Comparison of ENCODE assay signal across 11 mouse cellular contexts in genomic region chr10:127563840-127564239, GRCm38 (mm10). TPM values are rescaled to one million over a fixed set of nuclear protein-coding genes. Genes with fewer than 3 reads are reported as not detected.
DNase-seq lines count a peak whose midpoint lies in the region; ATAC-seq lines count a peak whose summit lies in the region.
"Had no signal": no experiment of that assay in that cellular context is flagged by ENCODE, and none has a peak within 500 bp of the region (broad histone marks: within the 10 kb centered on the region; RNA-seq: fewer than 3 reads in every experiment).

No protein-coding gene starts in this region.

- H3K9ac ChIP-seq in heart, embryonic 14.5 days (ENCODE audit: low read length): 0 out of 2 replicates have a peak overlapping the region, but pooled peaks have one; percentile 16
- H3K9ac ChIP-seq in limb, embryonic 12.5 days (replicated peaks): peak overlapping the region; percentile 14; the same call in 1 of the 2 replicates
- H3K9ac ChIP-seq in embryonic facial prominence, embryonic 12.5 days: no peak overlapping the region
- H3K9ac ChIP-seq in limb, embryonic 15.5 days: no peak overlapping the region
- H3K9ac ChIP-seq in liver, embryonic 12.5 days: no peak overlapping the region

- H3K36me3 ChIP-seq in heart, embryonic 14.5 days (ENCODE audit: control insufficient read depth, insufficient read depth, low read length): peaks cover 57% of the 10 kb centered on the region
- H3K36me3 ChIP-seq in limb, embryonic 12.5 days: peaks cover 93% of the 10 kb centered on the region
- peaks cover 97% of the 10 kb centered on the region for H3K36me3 ChIP-seq in limb, embryonic 10.5 days
- peaks cover 88% of the 10 kb centered on the region for H3K36me3 ChIP-seq in embryonic facial prominence, embryonic 12.5 days
- peaks cover 90% of the 10 kb centered on the region for H3K36me3 ChIP-seq in limb, embryonic 15.5 days
- peaks cover 62% of the 10 kb centered on the region for H3K36me3 ChIP-seq in liver, embryonic 12.5 days

- peaks cover 14 to 16% of the 10 kb centered on the region in 2 experiments for H3K4me1 ChIP-seq in heart, embryonic 14.5 days (ENCODE audit: control insufficient read depth in 2 of 2, insufficient read depth in 2 of 2, low read length in 2 of 2)
- H3K4me1 ChIP-seq in limb, embryonic 12.5 days (replicated peaks): 0 out of 2 replicates have a peak, but pooled peaks cover 7% of the 10 kb centered on the region
- H3K4me1 ChIP-seq in limb, embryonic 10.5 days: 0 out of 2 replicates have a peak, but pooled peaks cover 2% of the 10 kb centered on the region
- H3K4me1 ChIP-seq in embryonic facial prominence, embryonic 12.5 days: peaks cover 8% of the 10 kb centered on the region; the same call in 1 of the 2 replicates
- peaks cover 12% of the 10 kb centered on the region for H3K4me1 ChIP-seq in limb, embryonic 15.5 days
- no peaks in the 10 kb centered on the region for H3K4me1 ChIP-seq in liver, embryonic 12.5 days

- no peak overlapping the region for H3K4me3 ChIP-seq in heart, embryonic 14.5 days (ENCODE audit: control insufficient read depth in 1 of 2, insufficient read depth in 1 of 2, low read depth in 1 of 2, low read length in 2 of 2)
- no peak overlapping the region for H3K4me3 ChIP-seq in limb, embryonic 12.5 days (replicated peaks)
- no peak overlapping the region for H3K4me3 ChIP-seq in limb, embryonic 10.5 days
- H3K4me3 ChIP-seq in embryonic facial prominence, embryonic 12.5 days: no peak overlapping the region
- H3K4me3 ChIP-seq in limb, embryonic 15.5 days: no peak overlapping the region
- no peak overlapping the region for H3K4me3 ChIP-seq in liver, embryonic 12.5 days

- H3K27me3 ChIP-seq in heart, embryonic 14.5 days (ENCODE audit: control insufficient read depth, insufficient read depth, low read length): no peaks in the 10 kb centered on the region
- H3K27me3 ChIP-seq in limb, embryonic 12.5 days: no peaks in the 10 kb centered on the region
- no peaks in the 10 kb centered on the region for H3K27me3 ChIP-seq in limb, embryonic 10.5 days (ENCODE audit: low read depth, poor library complexity, severe bottlenecking)
- no peaks in the 10 kb centered on the region for H3K27me3 ChIP-seq in embryonic facial prominence, embryonic 12.5 days
- no peaks in the 10 kb centered on the region for H3K27me3 ChIP-seq in limb, embryonic 15.5 days
- H3K27me3 ChIP-seq in liver, embryonic 12.5 days (replicated peaks): peaks cover 17% of the 10 kb centered on the region

- peak overlapping the region in 1 of 2 experiments; percentile 10; a peak in 2 of 4 replicates for H3K27ac ChIP-seq in heart, embryonic 14.5 days (replicated peaks in 1 of 2; ENCODE audit: control insufficient read depth in 1 of 2, insufficient read depth in 1 of 2, low read depth in 2 of 2, low read length in 2 of 2)
- no peak overlapping the region for H3K27ac ChIP-seq in limb, embryonic 12.5 days
- no peak overlapping the region for H3K27ac ChIP-seq in limb, embryonic 10.5 days
- peak overlapping the region; percentile 4; the same call in 1 of the 2 replicates for H3K27ac ChIP-seq in embryonic facial prominence, embryonic 12.5 days
- peak overlapping the region; percentile 47 for H3K27ac ChIP-seq in limb, embryonic 15.5 days
- H3K27ac ChIP-seq in liver, embryonic 12.5 days: no peak overlapping the region

- no peak for ATAC-seq in heart, embryonic 14.5 days (ENCODE audit: insufficient number of reproducible peaks, insufficient read depth, low FRiP score, low read depth)
- ATAC-seq in limb, embryonic 12.5 days (ENCODE audit: insufficient number of reproducible peaks, insufficient read depth, low FRiP score, low TSS enrichment, low read depth): no peak
- ATAC-seq in embryonic facial prominence, embryonic 12.5 days (ENCODE audit: insufficient number of reproducible peaks, insufficient read depth, low FRiP score, low TSS enrichment): no peak
- no peak for ATAC-seq in limb, embryonic 15.5 days (ENCODE audit: insufficient number of reproducible peaks, low FRiP score, low TSS enrichment, low read depth)
- ATAC-seq in liver, embryonic 12.5 days: no peak
- ATAC-seq: inflammation-experienced regulatory T-cells, adult 6 months had no signal

- H3K9me3 ChIP-seq in heart, embryonic 14.5 days (ENCODE audit: control insufficient read depth, low read length): no peaks in the 10 kb centered on the region
- no peaks in the 10 kb centered on the region for H3K9me3 ChIP-seq in limb, embryonic 12.5 days
- no peaks in the 10 kb centered on the region for H3K9me3 ChIP-seq in limb, embryonic 10.5 days (replicated peaks)
- H3K9me3 ChIP-seq in embryonic facial prominence, embryonic 12.5 days: no peaks in the 10 kb centered on the region
- H3K9me3 ChIP-seq in limb, embryonic 15.5 days: no peaks in the 10 kb centered on the region
- no peaks in the 10 kb centered on the region for H3K9me3 ChIP-seq in liver, embryonic 12.5 days (replicated peaks)

- no peak overlapping the region for H3K4me2 ChIP-seq in heart, embryonic 14.5 days (ENCODE audit: low read length)
- no peak overlapping the region for H3K4me2 ChIP-seq in limb, embryonic 12.5 days
- no peak overlapping the region for H3K4me2 ChIP-seq in embryonic facial prominence, embryonic 12.5 days (replicated peaks)
- H3K4me2 ChIP-seq in limb, embryonic 15.5 days: no peak overlapping the region
- H3K4me2 ChIP-seq in liver, embryonic 12.5 days: no peak overlapping the region

- WGBS in heart, embryonic 14.5 days: 65% methylated on average over 8 of the region's 8 CpGs
- WGBS in limb, embryonic 12.5 days: 82% methylated on average over 8 of the region's 8 CpGs
- 87% methylated on average over 8 of the region's 8 CpGs for WGBS in limb, embryonic 10.5 days
- 57% methylated on average over 8 of the region's 8 CpGs for WGBS in embryonic facial prominence, embryonic 12.5 days
- WGBS in limb, embryonic 15.5 days: 71% methylated on average over 8 of the region's 8 CpGs
- 36% methylated on average over 8 of the region's 8 CpGs for WGBS in liver, embryonic 12.5 days (ENCODE audit: insufficient replicate concordance)

- no peak for DNase-seq in heart, adult 8-10 months (ENCODE audit: low spot score)
- DNase-seq in limb, embryonic 10.5 days (ENCODE audit: low spot score): no peak
- DNase-seq in frontal cortex, postnatal 14 days (ENCODE audit: low spot score in 2 of 2): no peak
- DNase-seq: cerebellum, adult 2 months; thymus, adult 18-20 months had no signal

RNA-seq across cellular contexts. Expression of gene Nxph4, which starts 29.5 kb away (rescaled TPM):
- polyA plus RNA-seq in heart, embryonic 14.5 days (2014; fragmentation: Nextera tagmentation; extraction: Ambion mirVana): 0.70 and 0.81 TPM in 2 replicates
- total RNA-seq in heart, adult 8-10 months (2022): under 1 TPM; 0.22 to 0.66 (median 0.50) TPM
- 4.2 and 6.3 TPM in 2 replicates for polyA plus RNA-seq in limb, embryonic 12.5 days (2016; fragmentation: Nextera tagmentation; extraction: Ambion mirVana)
- polyA plus RNA-seq in limb, embryonic 10.5 days (2016; fragmentation: Nextera tagmentation; extraction: Ambion mirVana): 0.54 and 1.0 TPM in 2 replicates
- polyA plus RNA-seq in embryonic facial prominence, embryonic 12.5 days (2016; fragmentation: Nextera tagmentation; extraction: Ambion mirVana): 6.5 and 8.0 TPM in 2 replicates
- 21.7 and 25.1 TPM in 2 replicates for polyA plus RNA-seq in limb, embryonic 15.5 days (2015; fragmentation: Nextera tagmentation; extraction: Ambion mirVana)
- polyA plus RNA-seq in liver, embryonic 12.5 days (2016; fragmentation: Nextera tagmentation; extraction: Ambion mirVana): 0.10 and 0.23 TPM in 2 replicates
- polyA plus RNA-seq: inflammation-experienced regulatory T-cells, adult 6 months had no signal

RNA-seq across cellular contexts. Expression of gene Shmt2, which starts 41.6 kb away (rescaled TPM):
- polyA plus RNA-seq in heart, embryonic 14.5 days (2014; fragmentation: Nextera tagmentation; extraction: Ambion mirVana): 71.7 and 73.0 TPM in 2 replicates
- 10 to 100 TPM; 41.6 to 48.4 (median 44.5) TPM for total RNA-seq in heart, adult 8-10 months (2022)
- polyA plus RNA-seq in limb, embryonic 12.5 days (2016; fragmentation: Nextera tagmentation; extraction: Ambion mirVana): 96.8 and 98.1 TPM in 2 replicates
- polyA plus RNA-seq in limb, embryonic 10.5 days (2016; fragmentation: Nextera tagmentation; extraction: Ambion mirVana): 143 and 173 TPM in 2 replicates
- polyA plus RNA-seq in embryonic facial prominence, embryonic 12.5 days (2016; fragmentation: Nextera tagmentation; extraction: Ambion mirVana): 82.4 and 88.2 TPM in 2 replicates
- 112 and 122 TPM in 2 replicates for polyA plus RNA-seq in limb, embryonic 15.5 days (2015; fragmentation: Nextera tagmentation; extraction: Ambion mirVana)
- 181 and 185 TPM in 2 replicates for polyA plus RNA-seq in liver, embryonic 12.5 days (2016; fragmentation: Nextera tagmentation; extraction: Ambion mirVana)

RNA-seq across cellular contexts. Expression of gene Ndufa4l2, which starts 49.1 kb away (rescaled TPM):
- 31.2 and 34.2 TPM in 2 replicates for polyA plus RNA-seq in heart, embryonic 14.5 days (2014; fragmentation: Nextera tagmentation; extraction: Ambion mirVana)
- 10 to 100 TPM; 17.2 to 26.5 (median 21.6) TPM for total RNA-seq in heart, adult 8-10 months (2022)
- 0.60 and 1.6 TPM in 2 replicates for polyA plus RNA-seq in limb, embryonic 12.5 days (2016; fragmentation: Nextera tagmentation; extraction: Ambion mirVana)
- polyA plus RNA-seq in limb, embryonic 10.5 days (2016; fragmentation: Nextera tagmentation; extraction: Ambion mirVana): 1.4 and 3.4 TPM in 2 replicates
- polyA plus RNA-seq in embryonic facial prominence, embryonic 12.5 days (2016; fragmentation: Nextera tagmentation; extraction: Ambion mirVana): 2.9 and 3.4 TPM in 2 replicates
- 328 and 370 TPM in 2 replicates for polyA plus RNA-seq in limb, embryonic 15.5 days (2015; fragmentation: Nextera tagmentation; extraction: Ambion mirVana)
- 12.9 and 14.8 TPM in 2 replicates for polyA plus RNA-seq in liver, embryonic 12.5 days (2016; fragmentation: Nextera tagmentation; extraction: Ambion mirVana)
- polyA plus RNA-seq: inflammation-experienced regulatory T-cells, adult 6 months had no signal

RNA-seq across cellular contexts. Expression of gene Lrp1, which starts 57.1 kb away (rescaled TPM):
- polyA plus RNA-seq in heart, embryonic 14.5 days (2014; fragmentation: Nextera tagmentation; extraction: Ambion mirVana): 29.4 and 31.2 TPM in 2 replicates
- total RNA-seq in heart, adult 8-10 months (2022): 10 to 100 TPM; 64.0 to 88.9 (median 74.0) TPM
- polyA plus RNA-seq in limb, embryonic 12.5 days (2016; fragmentation: Nextera tagmentation; extraction: Ambion mirVana): 87.6 and 94.7 TPM in 2 replicates
- polyA plus RNA-seq in limb, embryonic 10.5 days (2016; fragmentation: Nextera tagmentation; extraction: Ambion mirVana): 48.6 and 67.8 TPM in 2 replicates
- 115 TPM in 2 replicates for polyA plus RNA-seq in embryonic facial prominence, embryonic 12.5 days (2016; fragmentation: Nextera tagmentation; extraction: Ambion mirVana)
- 146 and 148 TPM in 2 replicates for polyA plus RNA-seq in limb, embryonic 15.5 days (2015; fragmentation: Nextera tagmentation; extraction: Ambion mirVana)
- polyA plus RNA-seq in liver, embryonic 12.5 days (2016; fragmentation: Nextera tagmentation; extraction: Ambion mirVana): 22.8 and 26.5 TPM in 2 replicates

Comparison
In these comparisons a context has a peak if more than half of its experiments do, and no peak if none do; other contexts are left out.
1. H3K27ac ChIP-seq: peak in embryonic facial prominence, embryonic 12.5 days (single experiment) and limb, embryonic 15.5 days (single experiment); none in limb, embryonic 12.5 days (single experiment), limb, embryonic 10.5 days (single experiment) and liver, embryonic 12.5 days (single experiment).
2. H3K9ac ChIP-seq: peak in heart, embryonic 14.5 days (single experiment) and limb, embryonic 12.5 days (single experiment); none in embryonic facial prominence, embryonic 12.5 days (single experiment), limb, embryonic 15.5 days (single experiment) and liver, embryonic 12.5 days (single experiment).